Mouse (Mus musculus): ENCODE measurements around the gene Paip2b. TPM values are rescaled to one million over a fixed set of nuclear protein-coding genes. Genes with fewer than 3 reads are reported as not detected.
A peak's percentile ranks its signal among the peaks of the same experiment; 100 is the strongest.
"Not testable (repeated sequence)": the region's sequence is repeated elsewhere in the genome, so short reads cannot be mapped to it uniquely, and the experiment has no call there.

The Paip2b gene
- total RNA-seq, 2 experiments from 2014 or later, result 49.1 to 51.0 TPM

DNA sequence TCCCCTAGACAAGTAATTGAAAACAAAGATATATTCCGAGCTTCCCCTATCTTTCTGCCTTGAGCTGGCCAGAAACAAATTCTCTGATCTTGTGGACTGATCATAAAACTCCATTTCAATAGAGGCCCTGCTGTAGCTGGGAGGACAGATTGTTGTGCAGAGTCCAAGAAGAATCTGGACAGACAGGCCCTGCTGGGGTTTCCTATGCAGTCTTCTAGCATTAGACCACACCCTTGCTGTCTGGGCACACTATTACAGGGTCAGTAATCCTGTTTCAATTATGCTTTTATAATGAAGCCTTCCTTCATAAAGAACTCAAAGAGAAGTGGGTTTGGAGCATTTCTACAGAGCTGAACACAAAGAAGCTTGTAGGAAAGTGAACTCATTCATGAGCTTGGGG, 12.5 kb downstream of the Paip2b start:
- intact Hi-C loops (cut with DNase I), result no loop called here
- DNase-seq (ENCODE audit: low spot score in 2 of 2), result no peak

DNA sequence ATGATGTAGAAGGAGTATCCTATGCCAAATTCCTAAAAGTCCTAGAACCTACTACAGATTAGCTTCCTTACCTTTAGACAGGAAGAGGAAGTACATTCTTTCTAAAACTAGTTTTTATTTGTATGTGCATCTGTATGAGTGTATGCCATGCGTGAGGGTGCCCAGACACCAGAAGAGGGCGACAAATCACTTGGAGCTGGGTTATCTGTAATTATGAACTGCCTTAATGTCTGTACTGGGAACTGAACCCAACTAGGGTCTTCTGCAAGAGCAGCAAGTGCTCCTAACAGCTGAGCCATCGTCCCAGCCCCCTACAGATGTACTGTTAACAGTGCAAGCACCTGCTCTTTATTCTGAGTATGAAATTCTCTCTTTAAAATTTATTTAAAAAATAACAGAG, 15.7 kb downstream of the Paip2b start:
- intact Hi-C loops (cut with DNase I), result no loop called here
- DNase-seq (ENCODE audit: low spot score in 2 of 2), result no peak

DNA sequence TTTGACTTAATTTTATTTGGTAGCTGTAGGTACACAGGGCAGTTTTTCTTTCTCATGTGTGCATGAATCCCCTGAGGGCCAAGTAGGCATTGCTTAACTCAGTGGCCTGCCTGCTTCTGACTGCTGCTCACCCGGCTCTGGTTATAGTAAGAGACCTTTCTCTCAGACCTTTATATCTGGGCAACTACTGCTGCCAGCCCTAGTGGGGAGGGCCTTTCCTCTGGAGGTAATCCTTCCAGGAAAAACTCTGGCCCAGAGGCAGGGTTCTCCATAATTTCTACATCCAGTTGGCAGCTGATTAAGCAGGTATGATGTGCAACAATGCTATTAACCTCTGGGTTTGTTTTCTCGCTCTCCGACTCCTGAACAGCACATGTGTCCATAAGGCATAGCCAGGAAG, 28.7 kb downstream of the Paip2b start:
- no peak for DNase-seq (ENCODE audit: low spot score in 2 of 2)
- intact Hi-C loops (cut with DNase I), result no loop called here

DNA sequence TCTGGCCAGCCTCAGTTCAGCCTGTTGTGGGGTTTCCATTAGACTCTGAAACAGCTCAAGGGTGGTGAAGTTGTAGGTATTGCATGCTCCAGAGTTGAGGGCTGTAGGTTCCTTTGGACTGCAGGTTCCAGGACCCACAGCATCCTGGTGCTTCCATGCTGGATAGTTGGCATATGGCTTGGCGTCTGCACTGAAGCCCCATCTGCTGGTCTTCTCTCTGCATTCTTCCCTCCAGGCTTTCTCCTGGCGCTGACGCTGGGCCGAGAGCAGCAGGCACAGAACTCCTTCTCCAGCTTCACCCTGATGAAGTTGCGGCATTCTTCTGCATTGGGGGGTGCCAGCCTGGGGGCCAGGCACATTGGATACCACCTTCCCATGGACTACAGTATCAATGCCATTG, 29.5 kb downstream of the Paip2b start:
- DNase-seq (ENCODE audit: low spot score in 2 of 2), result no peak
- intact Hi-C loops (cut with DNase I), result no loop called here

DNA sequence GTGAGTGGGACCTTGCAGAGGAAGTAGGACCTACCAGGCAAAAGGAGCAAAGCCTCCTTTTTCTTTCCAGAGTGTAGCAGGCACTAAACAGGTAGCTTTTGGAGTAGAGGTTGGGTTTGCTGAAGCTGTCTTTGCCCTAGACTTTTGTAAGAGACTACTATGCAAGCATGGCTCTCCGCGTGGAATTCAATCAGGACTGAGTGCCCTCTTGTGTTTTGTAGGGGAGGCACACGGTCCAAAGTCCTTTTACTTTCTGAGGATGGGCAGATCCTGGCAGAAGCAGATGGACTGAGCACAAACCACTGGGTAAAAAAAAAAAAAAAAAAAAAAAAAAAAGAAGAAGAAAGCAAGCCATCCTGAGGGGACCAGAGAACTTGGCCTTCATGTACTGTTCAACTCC, 34.9 kb downstream of the Paip2b start:
- intact Hi-C loops (cut with DNase I), result no loop called here
- DNase-seq (ENCODE audit: low spot score in 2 of 2), result no peak

DNA sequence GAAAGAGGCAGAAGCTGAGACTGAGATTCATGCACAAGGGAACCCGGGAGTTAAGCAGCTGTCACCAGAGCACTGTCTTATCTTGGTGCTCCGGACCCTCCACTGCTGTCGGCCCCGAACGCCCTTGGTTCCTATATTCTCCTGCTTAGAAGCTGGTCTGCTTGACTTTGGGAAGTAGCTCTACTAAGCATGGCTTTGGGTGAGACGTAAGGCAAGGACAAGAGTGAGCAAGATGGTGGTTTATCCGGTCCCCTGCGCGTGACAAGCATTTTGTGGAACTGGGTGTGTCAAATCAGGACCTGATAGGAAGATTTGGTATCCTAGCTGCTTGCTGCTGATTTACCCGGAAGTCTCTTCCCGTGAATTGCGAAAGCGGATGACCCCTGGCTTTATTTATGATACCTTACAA, 36.0 kb downstream of the Paip2b start:
- intact Hi-C loops (cut with DNase I), result no loop called here
- DNase-seq (ENCODE audit: low spot score in 2 of 2), result peak; percentile 51 to 62

DNA sequence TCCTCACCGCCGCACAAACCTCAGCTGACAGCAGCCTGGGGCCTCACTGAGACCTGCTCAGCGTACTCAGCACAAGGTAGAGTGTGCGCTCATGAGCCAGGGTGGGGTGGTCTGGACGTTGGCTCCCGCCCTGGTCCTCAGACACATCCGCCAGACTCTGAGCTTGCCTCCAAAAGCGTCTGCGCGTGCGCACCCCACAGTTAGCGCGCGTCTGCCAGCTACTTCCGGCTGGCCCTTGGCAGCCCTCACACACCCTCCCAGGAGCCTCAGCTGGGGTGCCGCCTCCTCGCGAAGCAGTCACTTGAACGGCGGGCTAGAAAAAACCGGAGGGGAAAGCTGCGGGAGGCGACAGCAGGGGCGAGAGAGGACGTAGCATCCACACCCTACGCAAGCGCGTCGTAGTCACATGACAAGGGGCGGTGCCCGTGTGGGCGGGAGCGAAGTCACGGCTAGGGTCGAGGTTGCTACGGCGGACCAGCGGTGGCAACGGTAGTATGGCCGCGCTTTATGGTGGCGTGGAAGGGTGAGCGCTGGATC, 36.7 kb downstream of the Paip2b start, which contains the start of gene Nagk:
TSS of gene Nagk (plus strand) at position 223 of the 537 bp plus-strand sequence.
- intact Hi-C loops (cut with DNase I), result no loop called here
- DNase-seq (ENCODE audit: low spot score in 2 of 2), result peak; percentile 93 to 94

DNA sequence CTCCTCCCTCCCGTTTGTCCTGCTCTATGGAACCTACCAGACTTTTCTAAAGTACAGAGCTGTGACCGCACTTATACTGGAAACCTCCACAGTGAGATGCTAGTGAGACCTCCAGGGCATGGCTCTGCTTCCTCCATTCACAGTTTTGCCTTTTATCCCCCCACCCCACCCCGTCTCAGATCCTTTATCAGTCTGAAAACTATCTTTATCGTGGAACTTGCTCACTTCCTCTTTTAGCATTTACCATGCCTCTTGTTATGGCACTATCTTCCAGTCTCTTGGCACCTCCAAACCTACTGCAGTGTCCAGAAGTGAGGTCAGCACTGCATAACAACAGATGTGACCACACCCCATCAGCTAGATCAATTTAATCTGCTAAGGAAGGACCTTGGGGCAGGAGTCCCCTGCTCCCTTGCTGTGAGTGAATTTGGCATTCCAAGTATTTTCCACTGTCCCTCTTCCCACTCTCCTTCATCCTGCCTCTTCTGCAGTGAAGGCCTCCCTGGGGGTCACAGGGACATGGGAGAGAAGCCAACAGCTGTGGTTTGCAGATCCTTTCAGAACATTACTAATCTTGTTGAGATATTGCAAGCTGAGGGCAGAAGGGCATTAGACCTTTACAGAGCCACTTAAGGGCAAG, 40.2 kb downstream of the Paip2b start:
- intact Hi-C loops (cut with DNase I), result no loop called here
- no peak for DNase-seq (ENCODE audit: low spot score in 2 of 2)

DNA sequence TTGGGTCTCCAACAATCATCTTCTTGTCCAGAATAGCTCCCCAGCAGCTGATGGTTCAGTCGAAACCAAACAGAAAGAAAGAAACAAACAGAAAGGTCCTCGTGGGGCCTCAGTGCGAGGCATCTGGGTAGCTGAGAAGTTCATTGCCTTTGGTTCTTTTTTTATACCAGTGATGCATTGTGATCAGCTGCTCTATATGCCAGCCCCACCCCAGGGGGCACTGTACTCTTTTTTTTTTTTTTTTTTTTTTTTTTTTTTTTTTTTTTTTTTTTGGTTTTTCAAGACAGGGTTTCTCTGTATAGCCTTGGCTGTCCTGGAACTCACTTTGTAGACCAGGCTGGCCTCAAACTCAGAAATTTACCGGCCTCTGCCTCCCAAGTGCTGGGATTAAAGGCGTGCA, 41.0 kb downstream of the Paip2b start:
- DNase-seq (ENCODE audit: low spot score in 2 of 2); intact Hi-C loops (cut with DNase I): not testable (repeated sequence)

DNA sequence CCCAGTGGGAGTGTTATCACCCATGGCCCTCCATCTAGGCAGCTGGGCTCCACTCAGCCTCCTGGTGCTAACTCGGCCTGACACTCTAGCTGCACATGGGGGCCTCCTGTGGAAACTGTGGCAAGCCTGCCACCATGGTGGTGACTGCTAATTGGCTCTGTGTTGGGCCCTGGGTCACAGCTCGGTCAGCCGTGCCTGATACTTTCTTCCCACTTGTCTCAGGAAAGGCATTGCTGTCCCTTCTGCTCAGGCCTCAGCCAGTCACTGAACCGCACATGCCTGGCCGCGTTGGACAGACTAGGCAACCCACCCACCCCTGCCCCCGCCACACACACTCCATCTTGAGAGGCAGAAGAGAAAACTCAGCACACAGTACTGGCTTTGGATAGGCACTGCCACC, 43.0 kb downstream of the Paip2b start:
- intact Hi-C loops (cut with DNase I), result no loop called here
- no peak for DNase-seq (ENCODE audit: low spot score in 2 of 2)

DNA sequence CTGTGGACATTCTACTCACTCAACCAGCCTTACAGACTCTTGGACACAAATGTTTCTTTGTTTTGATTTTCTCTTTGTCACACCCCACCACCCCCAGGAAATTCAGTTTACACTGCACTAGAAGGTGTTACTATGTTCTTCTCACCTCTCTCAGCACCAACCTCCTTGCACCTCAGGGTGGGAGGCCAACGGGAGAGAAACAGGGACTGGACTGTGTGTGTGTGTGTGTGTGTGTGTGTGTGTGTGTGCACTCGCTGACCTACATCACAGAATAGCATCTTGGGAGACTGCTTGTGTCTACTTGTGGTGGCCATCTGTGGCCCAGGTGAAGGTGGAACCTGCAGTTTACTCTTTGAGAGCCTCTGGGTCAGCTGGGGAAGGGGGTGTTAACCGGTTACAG, 45.1 kb downstream of the Paip2b start:
- intact Hi-C loops (cut with DNase I), result no loop called here
- DNase-seq (ENCODE audit: low spot score in 2 of 2), result no peak

DNA sequence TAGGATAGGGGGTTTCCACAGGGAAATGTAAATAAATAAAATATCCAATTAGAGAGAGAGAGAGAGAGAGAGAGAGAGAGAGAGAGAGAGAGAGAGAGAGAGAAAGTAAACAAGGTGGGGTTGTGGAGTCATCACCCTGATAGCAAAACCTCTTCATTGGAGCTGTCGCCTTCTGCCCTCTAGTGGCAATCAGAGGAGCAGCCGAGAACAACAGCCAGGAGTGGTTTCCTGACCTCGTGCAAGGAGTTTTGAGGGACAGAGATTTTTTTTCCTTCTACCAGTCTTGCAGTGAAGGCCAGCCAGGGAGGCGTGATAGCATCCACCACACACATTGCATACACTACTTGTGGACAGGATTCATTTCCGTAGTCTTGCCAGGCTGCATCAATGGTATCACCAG, 52.5 kb downstream of the Paip2b start:
- intact Hi-C loops (cut with DNase I), result no loop called here

DNA sequence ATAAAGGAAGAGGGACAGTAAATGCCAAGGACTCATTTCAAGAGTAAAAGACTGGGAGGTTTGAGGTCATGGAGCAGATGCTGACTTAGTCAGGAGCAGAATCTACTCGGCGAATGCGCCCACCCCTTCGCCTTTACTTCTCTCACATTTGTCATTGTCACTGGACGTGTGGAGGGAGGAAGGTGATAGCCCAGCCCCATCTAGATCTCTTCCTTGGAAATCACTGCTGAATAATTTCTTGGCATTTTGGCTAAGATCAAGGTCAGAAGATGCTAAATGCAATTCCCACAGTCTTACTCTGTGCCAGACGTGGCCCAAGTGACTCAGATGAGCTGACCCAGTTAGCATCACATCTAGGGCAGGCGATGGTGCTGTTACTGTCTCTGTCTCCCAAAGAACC, 53.2 kb downstream of the Paip2b start:
- DNase-seq (ENCODE audit: low spot score in 2 of 2), result no peak
- intact Hi-C loops (cut with DNase I), result no loop called here

More for the DNA sequence above, 52.5 kb downstream of the Paip2b start:
- DNase-seq (ENCODE audit: low spot score in 2 of 2), result peak; percentile 42 to 51

DNA sequence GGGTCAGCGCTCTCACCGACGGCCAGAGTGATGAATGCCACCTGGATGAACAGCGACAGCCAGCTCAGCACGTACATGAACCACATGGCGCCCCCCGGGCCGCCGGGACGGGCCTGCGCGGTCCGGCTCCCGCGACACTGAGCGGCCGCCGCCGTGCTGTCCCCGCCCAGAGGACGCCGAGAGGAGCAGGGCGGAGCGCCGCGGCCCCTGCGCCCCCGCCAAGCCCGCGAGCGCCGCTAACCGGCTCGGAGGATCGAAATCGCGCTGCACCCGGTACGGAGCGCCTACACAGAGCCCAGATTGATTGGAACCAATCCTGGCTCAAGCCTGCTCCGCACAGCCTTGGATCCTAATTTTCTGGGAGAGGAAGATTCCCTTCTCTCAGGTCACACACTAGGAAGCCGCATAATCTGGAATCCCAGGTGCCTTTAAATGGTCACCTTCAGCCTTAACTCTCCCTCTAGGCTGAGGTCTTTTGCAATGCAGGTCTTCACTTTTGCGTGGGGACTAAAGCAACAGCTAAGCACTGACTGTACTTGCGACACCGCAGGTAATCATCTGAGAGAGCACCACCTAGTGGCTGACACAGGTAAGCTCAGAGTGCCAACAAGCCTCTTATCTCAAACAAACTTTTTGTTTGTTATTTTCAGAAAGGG, 55.8 kb downstream of the Paip2b start, which contains the start of gene Tex261:
TSS of gene Tex261 (minus strand) at position 176 of the 656 bp plus-strand sequence.
- DNase-seq (ENCODE audit: low spot score in 2 of 2), result peak; percentile 87 to 91
- intact Hi-C loops (cut with DNase I), result no loop called here

DNA sequence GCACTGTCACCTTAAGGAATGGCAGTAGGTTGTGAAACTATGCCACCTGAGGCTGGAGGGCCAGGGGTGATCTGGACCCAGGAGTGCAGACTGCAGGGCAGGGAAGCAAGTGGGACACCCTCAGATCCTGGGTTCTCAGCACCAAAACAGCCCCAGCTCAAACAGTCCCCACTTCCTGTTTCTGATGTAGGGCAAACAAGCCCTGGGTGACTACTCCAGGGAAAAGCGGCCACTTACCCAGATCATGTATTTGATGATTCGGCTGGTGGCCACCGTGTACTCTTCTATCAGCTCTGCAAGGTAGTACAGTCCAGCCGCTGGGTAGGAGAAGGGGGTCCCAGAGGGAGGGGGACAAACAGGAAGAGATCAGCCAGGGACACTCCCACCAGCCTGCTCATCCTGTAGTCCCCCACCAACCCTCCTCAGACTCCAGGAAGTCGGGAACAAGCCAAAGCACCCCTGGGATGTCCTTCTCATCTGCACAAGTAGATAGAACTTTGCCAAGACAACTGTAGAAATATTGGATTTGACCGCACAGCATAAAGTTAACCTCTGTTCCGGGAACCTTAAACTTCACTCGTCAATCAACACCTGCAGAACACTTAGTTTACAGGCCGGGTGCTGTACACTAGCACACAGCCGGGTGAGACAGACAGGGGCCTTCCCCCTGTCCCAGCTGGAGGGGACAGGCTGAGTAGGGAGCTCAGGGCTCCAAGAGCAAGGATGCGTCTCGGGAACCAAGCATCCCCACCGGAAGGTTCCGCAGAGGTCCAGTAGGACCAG, 56.6 kb downstream of the Paip2b start:
- intact Hi-C loops (cut with DNase I), result no loop called here
- no peak for DNase-seq (ENCODE audit: low spot score in 2 of 2)

DNA sequence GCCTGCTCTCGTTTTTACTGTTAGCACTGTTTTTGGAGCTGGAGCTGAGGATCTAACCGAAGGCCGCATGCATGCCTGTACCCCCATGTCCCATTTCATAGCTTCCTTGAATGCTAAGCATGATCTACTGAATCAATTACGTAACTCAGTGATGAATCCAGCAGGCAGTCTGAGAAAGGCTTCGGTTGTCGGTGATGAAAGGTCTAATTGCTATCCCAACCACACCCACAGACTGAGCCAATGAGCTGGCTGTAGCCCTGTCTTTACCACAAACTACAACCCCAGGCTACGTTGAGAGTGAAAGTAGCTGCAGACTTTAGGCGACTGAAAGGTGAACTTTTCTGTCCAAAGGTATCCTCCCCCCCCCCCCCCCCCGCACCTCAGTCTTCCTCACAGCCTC, 57.4 kb downstream of the Paip2b start:
- DNase-seq (ENCODE audit: low spot score in 2 of 2), result no peak
- intact Hi-C loops (cut with DNase I), result no loop called here

DNA sequence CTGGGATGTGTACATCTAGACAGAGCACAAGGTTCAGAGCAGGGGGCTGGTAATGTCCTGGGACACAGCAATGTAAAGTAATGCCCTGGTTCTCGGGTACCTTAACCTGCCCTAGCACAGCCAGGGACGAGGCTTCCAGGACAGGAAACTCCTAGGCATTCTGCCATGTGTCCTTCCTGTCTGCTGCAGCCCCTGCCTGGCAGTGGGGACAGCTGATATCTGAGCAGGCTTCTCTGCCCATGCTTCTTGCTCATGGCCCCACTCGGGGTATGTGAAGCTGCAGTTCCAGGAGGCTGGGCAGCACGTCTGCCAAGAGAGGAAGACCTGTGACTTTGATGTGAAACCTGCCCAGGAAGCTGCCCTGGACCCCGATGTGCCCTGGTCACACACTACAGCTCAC, 63.1 kb downstream of the Paip2b start:
- intact Hi-C loops (cut with DNase I), result no loop called here

DNA sequence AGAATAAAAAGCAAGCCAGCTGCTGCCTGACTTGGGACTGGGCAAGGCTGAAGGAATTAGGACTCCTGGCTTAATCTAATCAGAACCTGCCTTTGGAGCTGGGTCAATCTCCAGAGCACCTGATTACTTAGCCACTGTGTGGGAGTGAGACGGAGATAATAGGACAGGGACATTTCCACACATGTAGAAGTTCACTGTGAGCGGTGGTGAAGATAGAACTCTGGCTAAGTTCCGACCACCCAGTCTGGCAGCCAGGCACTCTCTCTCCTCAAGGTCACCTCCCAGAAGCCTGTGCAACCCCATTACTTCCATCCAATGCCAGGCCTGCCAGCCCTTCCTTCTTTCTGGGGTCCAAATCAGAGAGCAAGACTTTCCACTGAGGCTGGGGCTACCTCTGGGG, 64.6 kb downstream of the Paip2b start:
- DNase-seq (ENCODE audit: low spot score in 2 of 2), result no peak
- intact Hi-C loops (cut with DNase I), result no loop called here

More for the DNA sequence above, 63.1 kb downstream of the Paip2b start:
- no peak for DNase-seq (ENCODE audit: low spot score in 2 of 2)

DNA sequence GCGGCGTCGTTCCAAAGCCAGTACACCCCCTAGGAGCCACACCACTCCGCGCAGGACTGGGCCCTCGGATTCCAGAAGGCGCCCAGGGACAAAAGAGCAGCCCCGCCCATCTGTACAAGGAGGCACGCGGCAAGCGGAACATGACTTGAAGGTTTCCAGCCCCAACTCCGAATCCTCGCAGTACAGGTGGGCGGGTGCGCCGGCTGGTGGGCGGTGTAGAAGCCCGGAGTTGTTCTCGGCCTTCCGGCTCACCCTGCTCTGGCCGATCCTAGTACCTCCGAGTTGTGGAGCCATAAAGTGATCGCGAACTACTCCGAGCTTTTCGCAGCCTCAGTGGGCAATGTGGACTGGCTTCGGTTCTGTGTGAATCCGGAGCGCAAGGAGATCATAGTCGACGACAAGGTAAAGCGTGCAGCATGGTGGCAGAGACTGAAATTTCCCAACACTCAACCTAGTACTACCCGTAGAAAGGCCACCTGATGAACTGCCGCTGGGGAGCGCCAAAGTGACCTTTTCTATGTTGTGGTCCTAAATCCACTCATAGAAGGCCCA, 68.6 kb downstream of the Paip2b start:
- intact Hi-C loops (cut with DNase I), result no loop called here
- no peak for DNase-seq (ENCODE audit: low spot score in 2 of 2)

DNA sequence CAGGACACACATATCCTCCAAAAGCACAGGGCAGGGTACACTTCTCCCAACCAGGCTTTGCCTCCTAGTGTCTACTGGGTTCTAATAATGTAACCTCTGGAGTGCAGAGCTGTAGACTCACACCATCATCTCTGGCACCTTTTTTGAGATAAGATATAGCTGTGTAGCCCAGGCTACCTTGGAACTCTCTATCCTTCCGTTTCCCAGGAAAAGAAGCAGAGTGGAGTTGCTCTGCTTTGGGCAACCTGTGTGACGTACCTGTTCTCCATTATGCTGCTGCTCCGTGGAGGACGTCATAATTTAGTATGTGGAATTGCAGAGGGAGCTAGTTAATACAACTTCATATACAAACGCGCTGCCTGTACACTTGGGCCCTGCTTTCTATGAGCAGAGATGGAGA, 69.2 kb downstream of the Paip2b start, which contains the start of gene Ankrd53:
TSS of gene Ankrd53 (plus strand) at position 301 of the 400 bp plus-strand sequence.
- intact Hi-C loops (cut with DNase I), result no loop called here
- DNase-seq (ENCODE audit: low spot score in 2 of 2), result no peak
